Mouse (Mus musculus) CD4-positive, CD25-positive, alpha-beta regulatory T cell, adult 2 months (primary cell): ENCODE measurements around the gene Dusp27.
A peak's percentile ranks its signal among the peaks of the same experiment; 100 is the strongest.

Source experiments
- DNase-seq: peaks from one replicate; pipeline ENCODE4 v3.0.0-alpha.2; 2012; ENCODE audit warnings: low read depth, low spot score

Gene Dusp27

DNA sequence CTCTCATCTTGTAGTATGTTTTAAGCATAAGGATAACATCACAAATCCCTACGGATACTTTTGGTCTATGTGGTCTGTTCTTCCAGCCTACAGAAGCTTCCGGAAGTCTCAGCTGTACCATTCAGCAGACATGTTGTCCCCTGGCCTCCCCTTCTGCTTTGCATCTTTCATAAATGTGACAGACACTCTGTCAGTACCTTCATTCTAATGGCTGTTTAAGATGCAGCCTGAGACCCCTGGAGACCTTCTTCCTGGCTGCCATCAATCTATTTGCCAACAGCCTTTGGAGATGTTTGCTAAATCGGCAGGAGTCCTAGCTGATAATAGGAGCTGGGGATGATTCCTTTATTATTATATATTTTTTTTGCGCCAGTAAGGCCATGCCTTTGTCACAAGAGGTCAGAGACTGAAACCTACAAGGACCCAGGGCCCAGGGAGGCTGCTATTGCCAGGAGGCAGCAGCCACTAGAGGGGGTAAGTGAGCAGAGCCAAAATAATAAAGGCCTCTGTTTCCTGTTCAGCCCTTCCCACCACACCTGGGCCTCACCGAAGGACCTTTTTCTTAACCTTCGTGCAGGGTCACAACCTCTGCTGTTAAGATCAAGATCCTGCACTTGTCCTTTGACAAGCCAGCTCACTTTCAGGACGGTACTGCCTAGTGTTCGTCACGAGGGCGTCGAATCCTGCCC is 24.7 kb downstream of the Dusp27 start:
- peak; percentile 76 for DNase-seq

DNA sequence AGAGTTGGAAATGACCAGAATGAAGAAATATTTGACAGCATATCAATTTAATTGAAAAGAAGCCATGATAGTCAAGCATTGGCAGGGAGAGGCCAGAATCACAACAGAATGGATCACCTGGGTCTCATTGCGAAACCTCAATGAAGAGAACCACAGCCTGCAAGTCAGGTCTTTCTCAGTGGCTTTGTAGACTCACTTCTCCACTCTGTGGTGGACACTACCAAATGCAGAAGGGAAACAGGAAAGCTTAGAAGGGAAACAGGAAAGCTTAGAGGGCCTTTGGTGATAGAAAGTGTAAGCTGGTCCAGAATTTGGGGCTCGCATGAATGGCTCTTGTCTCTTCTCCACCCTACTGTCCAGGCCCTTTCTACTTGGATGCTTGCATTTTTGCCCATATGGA is 29.6 kb downstream of the Dusp27 start:
- no peak for DNase-seq

DNA sequence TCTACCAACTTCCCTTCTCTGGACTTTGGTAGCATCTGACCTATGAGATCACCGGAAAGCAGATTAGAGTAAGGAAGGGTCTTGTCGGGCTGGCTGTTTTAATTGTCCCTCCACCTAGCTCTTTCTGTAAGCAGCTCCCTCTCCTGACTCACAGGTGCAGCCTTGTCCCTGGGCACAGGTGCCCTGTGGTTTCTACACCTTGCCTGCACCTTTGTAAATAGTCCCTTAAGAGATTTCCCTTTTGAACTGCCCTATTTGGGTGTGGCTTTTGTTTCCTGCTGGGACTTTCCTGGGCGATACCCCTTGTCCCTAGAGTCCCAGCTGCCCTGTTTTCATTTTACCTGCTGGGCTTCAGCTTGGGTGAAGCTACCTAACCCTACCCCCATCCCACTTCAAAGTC is 33.3 kb downstream of the Dusp27 start:
- DNase-seq: no peak

DNA sequence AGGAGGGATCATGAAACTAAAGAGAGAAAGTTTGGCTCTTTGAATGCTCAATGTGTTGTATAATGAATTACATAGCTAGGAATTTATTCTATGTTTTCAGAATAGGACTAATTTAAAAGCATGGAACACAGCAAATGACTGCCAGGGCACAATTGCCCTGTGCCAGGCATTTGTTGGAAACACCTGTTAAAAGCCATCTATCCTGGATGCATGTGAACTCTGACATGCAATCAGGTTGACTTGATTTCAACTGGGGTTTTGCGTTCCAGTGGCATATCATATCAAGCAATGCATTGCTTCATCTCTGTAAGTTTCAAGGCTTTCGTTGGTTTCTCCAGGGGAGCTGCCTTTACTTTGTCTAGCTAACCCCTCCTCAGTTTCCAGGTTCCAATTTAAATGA is 37.4 kb downstream of the Dusp27 start:
- DNase-seq: no peak

DNA sequence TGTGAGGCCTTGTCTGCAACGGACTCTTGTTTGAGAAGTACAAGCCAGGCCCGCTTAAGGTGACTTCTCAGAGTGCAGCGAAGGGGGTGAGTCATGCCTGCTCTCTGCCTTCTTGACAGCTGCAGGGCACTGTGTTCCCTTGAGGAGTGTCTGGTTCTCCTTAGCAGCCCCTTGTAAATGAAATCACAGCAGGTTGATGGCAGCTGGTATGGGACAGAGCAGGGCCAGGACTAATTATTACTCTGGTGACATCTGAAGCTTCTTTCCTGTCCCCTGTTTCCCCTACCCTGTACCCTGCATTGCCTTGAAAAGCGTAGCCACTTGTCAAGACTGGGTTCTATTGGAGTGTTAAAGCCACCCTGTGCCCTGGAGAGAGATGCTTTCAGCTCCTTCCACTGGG is 38.0 kb downstream of the Dusp27 start:
- no peak for DNase-seq

DNA sequence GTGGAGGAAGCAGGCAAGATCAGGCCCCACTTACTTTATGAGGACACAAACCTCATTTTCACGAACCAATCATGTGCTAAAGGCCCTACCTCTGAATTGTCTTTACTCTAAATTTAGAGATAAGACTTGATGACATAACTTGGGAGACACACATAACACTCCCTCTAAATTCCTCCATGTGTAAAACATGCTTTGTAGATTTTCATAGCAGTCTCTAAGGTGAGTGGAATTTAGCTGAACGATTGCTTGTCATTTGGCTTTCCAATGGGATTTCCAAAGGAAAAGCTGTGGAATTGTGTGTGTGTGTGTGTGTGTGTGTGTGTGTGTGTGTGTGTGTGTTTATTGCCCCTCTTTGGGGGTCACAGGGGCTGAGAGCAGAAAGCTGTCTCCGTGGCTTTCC is 38.4 kb downstream of the Dusp27 start:
- no peak for DNase-seq

DNA sequence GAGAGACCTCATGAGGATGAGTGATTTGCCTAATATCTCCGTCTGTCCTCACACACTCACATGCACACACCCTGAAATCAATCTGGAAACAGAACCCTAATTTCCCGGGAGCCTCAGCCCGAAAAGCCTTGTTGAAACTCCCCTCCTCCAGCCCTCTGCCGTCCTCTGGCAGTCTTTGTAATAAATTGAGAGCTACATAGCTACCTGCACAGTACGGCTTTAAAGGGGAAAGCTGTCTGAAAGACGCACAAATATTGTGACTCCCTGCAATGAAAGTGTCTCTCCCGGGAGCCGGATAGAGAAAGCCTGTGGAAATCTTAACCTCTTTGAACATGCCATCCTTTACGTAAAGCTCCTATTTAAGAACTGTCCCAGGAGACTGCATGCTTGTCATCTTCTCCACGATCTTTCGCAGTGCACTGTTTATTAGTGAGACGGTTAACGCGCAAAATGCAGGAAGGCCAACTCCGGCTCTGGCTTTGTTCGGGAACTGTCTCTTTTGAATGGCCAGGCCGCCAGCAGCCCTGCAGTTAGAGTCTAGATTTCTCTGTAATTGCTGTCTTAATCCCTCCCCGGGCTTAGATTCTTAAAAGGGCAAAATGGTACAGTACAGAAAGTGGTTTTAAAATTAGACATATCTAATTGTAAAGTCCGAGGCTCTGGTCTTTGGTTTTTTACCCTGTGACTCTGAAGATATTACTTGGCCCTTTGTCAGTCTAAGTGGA is 39.1 kb downstream of the Dusp27 start:
- DNase-seq: no peak

DNA sequence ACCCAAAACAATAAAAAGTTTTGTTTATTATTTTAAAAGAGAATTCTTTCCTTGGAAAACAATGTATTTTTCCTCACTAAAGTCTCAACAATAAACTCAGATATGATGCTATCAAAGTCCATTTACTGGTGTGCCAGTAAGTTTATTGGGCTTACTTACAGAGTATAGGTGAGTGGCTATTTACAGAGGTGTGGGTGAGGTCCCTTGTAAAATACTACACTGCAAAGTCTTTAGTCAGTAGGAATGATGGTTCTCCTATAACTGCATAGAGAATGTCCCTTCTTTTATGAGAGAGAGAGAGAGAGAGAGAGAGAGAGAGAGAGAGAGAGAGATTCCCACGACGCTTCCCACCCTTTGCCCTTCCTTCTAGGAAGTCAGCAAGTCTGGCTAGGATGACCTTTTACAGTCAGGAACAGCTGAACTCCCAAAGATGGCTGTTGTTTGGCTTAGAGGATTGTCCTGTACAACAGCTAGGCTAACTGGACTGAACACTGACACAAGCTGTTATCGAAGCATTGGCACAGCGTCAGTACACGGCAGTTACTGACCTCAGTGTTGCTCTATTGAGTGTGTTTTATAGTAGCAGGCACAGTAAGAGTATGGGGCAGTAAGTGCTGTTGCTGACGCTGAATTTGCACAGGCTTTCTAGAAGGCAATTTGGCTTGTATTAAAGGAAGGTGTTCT is 50.5 kb downstream of the Dusp27 start:
- no peak for DNase-seq

DNA sequence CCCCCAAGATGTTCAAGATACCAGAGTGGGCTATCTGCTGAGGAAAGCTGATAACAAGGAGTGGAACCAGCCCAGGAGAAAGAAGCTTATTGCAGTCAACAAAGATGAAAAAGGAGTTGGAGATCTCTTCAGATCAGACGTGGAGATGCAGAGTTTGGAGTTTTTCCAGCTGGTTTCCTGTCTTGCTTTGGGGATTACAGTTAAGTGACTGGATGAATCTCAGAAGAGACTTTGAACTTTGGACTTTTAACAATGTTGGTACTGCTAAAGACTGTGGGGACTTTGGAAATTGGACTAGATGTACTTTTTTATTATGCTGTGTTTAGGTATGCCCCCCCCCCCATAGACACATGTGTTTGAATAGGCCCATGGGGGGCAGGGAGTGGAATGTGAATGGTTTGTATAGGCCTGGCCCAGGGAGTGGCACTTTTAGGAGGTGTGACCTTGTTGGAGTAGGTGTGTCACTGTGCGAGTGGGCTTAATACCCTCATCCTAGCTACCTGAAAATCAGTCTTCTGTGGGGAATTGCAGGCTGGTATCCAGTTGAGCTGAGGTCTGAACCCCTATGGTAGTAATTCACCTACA is 59.8 kb downstream of the Dusp27 start:
- no peak for DNase-seq

DNA sequence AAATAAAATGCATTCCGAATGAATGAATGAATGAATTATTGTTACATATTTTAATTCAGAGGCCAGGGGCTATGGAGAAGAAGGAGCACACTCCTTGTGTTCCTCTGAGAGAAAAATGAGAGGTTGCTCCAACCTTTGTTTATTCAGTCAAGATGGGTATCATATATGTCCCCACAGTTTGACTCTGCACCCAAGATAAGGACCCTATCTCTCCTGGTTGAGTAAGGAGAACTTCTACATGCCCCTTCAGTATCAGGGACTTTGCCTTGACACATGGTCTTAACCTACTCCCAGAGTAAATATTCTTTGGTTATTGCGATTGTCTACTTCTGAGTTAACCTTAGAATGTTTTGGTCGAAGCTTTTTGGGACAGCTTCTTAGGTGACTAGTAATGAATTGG is 63.9 kb downstream of the Dusp27 start:
- no peak for DNase-seq

DNA sequence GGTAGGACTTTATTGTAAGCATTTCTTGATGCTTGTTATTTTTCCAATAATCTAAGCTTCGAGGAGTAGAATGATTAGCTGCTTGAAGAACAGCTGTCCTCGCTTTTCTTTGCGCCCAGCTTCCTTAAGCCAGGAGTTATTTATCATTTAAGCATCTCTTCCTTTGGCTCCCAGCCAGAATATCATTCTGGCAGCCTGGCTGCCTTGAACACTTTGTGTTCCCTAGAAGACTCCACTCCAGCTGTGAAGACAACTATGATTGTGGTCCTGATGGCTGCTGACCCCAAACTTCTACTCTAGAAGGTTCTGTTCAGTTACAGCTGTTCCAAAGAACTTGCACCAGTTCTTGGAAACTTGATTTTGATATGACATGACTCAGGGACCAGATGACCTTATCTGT is 66.2 kb downstream of the Dusp27 start:
- DNase-seq: no peak

DNA sequence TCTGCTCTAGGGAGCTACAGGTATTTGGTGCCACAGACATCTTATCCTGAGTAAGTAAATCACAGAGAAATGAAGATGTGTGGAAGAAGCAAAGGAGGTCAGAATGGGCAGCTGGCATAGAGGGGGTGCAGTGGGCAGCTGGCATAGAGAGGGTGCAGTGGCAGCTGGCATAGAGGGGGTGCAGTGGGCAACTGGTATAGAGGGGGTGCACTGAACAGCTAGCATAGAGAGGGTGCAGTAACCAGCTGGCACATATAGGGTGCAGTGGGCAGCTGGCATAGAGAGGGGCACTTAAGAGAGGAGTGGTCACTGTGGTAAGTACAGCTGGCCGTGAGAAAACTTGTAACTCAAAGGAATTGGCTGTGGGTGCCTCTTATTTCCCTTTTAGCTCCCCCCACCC is 67.3 kb downstream of the Dusp27 start:
- DNase-seq: no peak

DNA sequence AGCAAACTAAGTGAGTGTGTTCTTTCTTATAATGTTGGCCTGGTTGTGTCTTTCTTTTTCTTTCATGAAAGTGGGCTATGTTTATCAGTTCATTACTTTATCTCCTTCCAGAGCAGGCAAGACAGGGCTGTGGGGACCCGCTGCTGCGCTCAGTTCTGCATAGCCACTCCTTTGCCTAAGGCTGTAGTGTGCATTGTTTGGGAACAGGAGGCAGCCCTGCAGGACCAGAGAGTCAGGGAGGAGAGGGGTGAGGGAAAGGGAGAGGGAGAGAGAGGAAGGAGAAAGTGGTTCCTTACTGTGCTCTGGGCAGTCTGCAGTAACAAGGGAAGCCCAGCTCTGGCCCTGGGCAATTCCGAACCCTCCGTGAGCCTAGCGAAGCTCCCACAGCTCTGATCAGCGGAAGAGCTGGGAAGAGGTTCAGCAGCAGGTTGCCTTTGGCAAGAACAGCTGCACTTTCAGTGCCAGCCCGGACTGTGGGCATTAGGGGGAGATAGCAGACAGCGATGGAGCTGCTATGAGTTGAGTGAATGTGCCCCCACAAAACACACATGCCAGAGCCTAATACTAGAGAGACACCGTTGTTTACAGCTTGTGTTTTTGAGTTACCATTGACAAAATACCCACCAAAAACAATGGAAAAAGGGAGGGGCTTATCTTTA is 71.5 kb downstream of the Dusp27 start:
- no peak for DNase-seq

DNA sequence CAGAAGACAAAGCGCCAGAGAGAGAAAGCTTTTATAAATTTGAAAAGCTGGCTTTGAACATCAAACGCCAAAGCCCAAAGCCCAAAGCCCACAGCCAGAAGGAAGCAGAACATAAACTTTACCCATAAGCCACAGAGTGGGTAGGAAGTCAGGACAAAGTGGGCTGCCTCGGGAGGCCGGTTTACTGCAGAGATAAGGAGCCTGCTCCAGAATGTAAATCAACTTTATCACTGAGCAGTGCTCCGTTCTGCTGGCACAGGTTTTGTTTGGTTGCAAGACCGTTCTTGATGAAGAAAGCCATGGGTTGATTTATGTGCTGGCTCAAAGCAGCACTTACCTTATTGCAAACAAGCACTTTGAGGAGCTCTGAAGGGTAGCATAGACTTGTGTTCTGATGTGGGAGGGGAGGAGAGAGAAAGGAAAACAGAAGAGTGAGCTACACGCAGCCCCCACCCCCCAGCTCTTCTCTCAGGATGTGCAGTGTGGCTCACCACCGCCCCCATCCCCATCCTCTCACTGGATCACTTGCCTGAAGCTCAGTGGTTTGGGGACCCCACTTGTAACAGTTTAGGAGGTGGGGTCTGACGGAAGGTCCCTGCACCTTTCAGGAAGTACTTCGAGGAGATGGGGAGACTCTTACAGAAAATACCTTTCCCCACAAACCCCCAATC is 74.3 kb downstream of the Dusp27 start:
- DNase-seq: peak; percentile 18

DNA sequence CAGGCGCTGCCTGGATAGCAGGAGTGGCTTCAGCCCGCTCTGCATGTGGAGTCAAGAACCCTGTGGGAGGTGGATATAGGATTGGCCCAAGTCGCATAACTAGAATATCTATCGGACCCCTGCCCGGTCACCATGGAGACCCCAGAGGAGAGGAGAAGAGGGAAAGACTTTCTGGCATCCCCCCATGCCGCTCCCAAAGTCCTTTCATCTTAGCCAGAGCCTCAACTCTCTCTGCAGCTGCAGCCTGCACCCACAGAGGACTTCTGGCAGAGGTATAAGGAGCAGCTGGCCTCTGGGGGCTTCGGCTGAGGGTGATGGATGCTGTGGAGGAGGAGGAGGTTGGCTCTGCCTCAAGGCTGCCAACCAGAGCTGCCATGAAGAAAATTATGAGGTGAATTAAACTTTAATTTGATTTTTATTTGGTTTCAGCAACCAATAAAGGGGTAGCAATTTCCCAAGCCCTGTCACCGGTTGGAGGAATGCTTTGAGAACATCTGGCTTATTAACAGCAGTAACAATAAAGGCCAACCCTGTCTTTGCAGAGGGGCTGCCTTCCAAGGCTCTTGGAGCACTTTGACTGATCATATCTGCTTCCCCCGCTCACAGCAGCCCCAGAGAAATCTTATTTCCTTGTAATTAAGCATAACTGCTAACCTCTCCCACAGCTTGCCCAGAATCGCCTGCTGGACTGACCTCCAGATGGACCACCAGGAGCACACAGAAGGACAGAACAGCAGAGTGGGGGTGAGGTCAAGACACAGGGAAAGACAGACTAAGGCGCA is 78.5 kb downstream of the Dusp27 start:
- no peak for DNase-seq

DNA sequence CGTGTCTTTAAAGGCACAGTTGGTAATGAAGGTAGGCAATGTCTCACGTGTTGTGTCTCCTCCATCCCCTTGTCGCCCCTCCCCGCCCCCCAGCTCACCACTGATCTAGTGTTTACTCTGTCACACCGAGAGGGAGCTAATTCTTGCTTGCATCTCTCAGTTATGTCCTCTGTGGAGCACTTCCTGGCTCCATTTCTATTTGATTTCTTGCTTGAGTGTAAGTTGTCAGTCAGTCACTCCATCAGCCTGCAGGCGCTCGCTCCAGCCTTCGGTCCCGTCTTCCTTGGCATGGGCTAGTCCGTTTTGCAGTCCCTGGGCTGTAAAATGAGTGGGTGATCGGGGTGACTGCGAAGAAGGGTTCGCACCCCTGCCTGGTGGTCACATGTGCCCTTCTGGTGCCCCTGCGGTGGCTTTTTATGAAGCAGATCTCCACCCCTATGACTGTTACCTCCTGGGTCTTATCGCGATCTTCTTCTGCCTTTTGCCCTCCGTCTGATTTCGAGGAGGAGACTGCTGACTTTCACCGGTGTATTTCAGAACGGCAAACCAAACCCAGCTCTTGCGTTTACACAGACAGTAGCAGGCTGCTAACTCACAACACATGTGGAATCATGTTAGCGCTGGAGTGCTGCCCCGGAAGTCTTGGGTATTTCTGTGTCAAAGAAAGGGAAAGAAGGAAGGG is 79.4 kb downstream of the Dusp27 start:
- DNase-seq: peak; percentile 59
